Mouse (Mus musculus) brain, embryonic 14.5 days (tissue): Measurements from ENCODE around the gene Muc2.

ENCODE experiments used
- CTCF ChIP-seq: fragments of 200-500 bp; IDR thresholded peaks from 2 replicates; pipeline ENCODE4 v1.5.1; 2012; ENCODE audit warnings: inconsistent platforms, mild to moderate bottlenecking, moderate library complexity, borderline replicate concordance; ENCODE audit not compliant: insufficient read depth, insufficient read length; ENCODE audit errors: extremely low read depth
- POLR2A ChIP-seq: fragments of 200-500 bp; IDR thresholded peaks from 2 replicates; pipeline ENCODE4 v1.6.1; 2012; ENCODE audit warnings: mild to moderate bottlenecking, inconsistent platforms, borderline replicate concordance; ENCODE audit not compliant: poor library complexity, insufficient read depth, insufficient read length, severe bottlenecking; ENCODE audit errors: extremely low read depth

GRCm38 (mm10) chr7:141647815-141648214 lies 42.3 kb upstream of the Muc2 start:
- TF ChIP-seq CTCF = no peak
- no peak for TF ChIP-seq POLR2A
